Mouse (Mus musculus) monocyte, adult 5-6 weeks (primary cell): ENCODE results near the gene Cfap97d2. TPM values are rescaled to one million over a fixed set of nuclear protein-coding genes. Genes with fewer than 3 reads are reported as not detected.
A peak's percentile ranks its signal among the peaks of the same experiment; 100 is the strongest.
"Not testable (repeated sequence)": the region's sequence is repeated elsewhere in the genome, so short reads cannot be mapped to it uniquely, and the experiment has no call there.

ENCODE experiments used
- ATAC-seq: fragments of 153-309, 156-312 bp; replicated peaks from 2 replicates; pipeline ENCODE4 v1.8.0; 2017; ENCODE audit warnings: mild to moderate bottlenecking; ENCODE audit not compliant: low TSS enrichment, insufficient number of reproducible peaks, severe bottlenecking, poor library complexity, low FRiP score
- total RNA-seq: library from RNA; stranded (forward); fragments of 200-1000, 200-491, 200-594 nt; gene quantifications from 3 replicates; pipeline ENCODE4 v1.2.3, GENCODE M21; 2017

The Cfap97d2 gene
- total RNA-seq, 1 experiment from 2014 or later = not detected

- ATAC-seq = no peak
Measured at GRCm38 (mm10) chr8:13718980-13719379, 13.3 kb downstream of the Cfap97d2 start.

GRCm38 (mm10) chr8:13725722-13726121 lies 20.0 kb downstream of the Cfap97d2 start:
- peak; percentile 68; the same call in 1 of the 2 replicates for ATAC-seq

GRCm38 (mm10) chr8:13727469-13728094 lies 21.9 kb downstream of the Cfap97d2 start:
- ATAC-seq = no peak

- ATAC-seq = no peak
Measured at GRCm38 (mm10) chr8:13740323-13740770, 34.7 kb downstream of the Cfap97d2 start.

- ATAC-seq = no peak
Measured at GRCm38 (mm10) chr8:13740817-13741613, 35.3 kb downstream of the Cfap97d2 start.

GRCm38 (mm10) chr8:13746212-13746611 lies 40.5 kb downstream of the Cfap97d2 start:
- not testable (repeated sequence) for ATAC-seq

GRCm38 (mm10) chr8:13747626-13748025 lies 41.9 kb downstream of the Cfap97d2 start:
- ATAC-seq = no peak

- ATAC-seq = peak; percentile 64
Measured at GRCm38 (mm10) chr8:13753680-13754079, 48.0 kb downstream of the Cfap97d2 start.

GRCm38 (mm10) chr8:13756480-13756879 lies 50.8 kb downstream of the Cfap97d2 start:
- no peak for ATAC-seq

GRCm38 (mm10) chr8:13756982-13757804 lies 51.5 kb downstream of the Cfap97d2 start, which contains the start of gene Cdc16:
TSS of gene Cdc16 (plus strand) at chr8:13757676.
- peak; percentile 89 for ATAC-seq

GRCm38 (mm10) chr8:13757805-13758727 lies 52.4 kb downstream of the Cfap97d2 start:
- peak; percentile 29; the same call in 1 of the 2 replicates for ATAC-seq

- no peak for ATAC-seq
Measured at GRCm38 (mm10) chr8:13769206-13769605, 63.5 kb downstream of the Cfap97d2 start.

GRCm38 (mm10) chr8:13780536-13780935 lies 74.8 kb downstream of the Cfap97d2 start:
- no peak for ATAC-seq

GRCm38 (mm10) chr8:13785250-13785763 lies 79.6 kb downstream of the Cfap97d2 start, which contains the start of gene Upf3a:
TSS of gene Upf3a (plus strand) at chr8:13785615.
- peak; percentile 92 for ATAC-seq

GRCm38 (mm10) chr8:13785764-13786299 lies 80.1 kb downstream of the Cfap97d2 start:
- ATAC-seq = peak; percentile 83

- ATAC-seq = no peak
Measured at GRCm38 (mm10) chr8:13789606-13790005, 83.9 kb downstream of the Cfap97d2 start.
